Mouse (Mus musculus): Measurements from ENCODE around the gene Ahsg.

The Ahsg gene

DNA sequence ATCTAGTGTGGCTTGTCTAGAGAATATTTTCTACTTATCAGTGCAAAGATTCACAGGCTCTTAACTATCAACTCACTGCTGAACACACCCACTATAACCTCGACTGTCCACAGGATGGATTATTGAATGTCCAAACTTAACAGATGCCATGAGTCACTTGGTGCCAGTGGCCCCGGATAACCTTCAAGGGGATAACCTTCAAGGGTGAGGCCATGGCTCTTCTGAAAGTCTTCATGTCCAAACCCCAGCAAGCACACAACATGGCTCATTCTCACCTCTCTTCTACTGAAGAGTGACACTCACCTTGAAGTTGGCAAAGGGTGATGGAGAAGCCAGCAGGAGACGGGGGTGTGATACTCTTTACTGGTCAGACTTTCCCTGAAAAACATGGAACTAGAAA, 4.4 kb upstream of the Ahsg start:
- no peak for DNase-seq (ENCODE audit: low read depth, low spot score)

DNA sequence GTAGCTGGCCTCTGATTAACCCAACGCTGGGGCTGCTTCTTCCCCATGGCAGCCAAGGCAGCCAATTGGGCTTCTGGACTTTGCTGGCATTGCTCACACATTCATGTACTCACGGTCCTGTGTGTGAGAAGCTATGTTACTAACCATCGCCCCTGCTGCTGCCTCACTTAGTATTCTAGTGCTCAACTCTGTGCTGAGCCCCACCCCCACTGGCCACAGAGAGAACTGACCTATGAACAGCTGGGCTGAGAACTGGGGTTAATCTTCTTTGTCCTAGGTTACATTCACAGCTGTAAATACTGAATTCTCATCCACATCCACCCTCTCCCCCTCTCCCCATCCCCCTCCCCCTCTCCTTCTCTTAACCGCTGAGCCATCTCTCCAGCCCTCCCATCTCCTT, 2.2 kb upstream of the Ahsg start:
- no peak for DNase-seq (ENCODE audit: low read depth, low spot score)

DNA sequence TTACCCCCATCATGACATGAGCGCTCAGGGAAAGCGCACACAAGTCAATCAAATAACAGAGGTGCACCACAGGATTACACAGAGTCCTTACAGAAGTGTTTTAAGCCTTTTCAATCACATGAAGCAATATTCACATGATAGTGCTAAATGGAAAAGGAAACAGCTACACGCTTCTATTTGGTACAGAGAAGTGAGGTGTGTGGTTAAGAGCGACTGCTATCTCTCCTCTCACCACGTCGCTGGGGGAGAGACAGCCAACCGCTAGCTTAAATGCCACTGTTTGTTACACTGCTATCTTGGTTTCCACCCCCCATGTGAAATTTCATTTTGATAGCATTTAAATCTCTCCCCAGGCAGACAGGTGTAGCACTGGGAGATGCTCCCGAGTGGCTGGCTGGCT, 1.4 kb upstream of the Ahsg start:
- no peak for DNase-seq (ENCODE audit: low read depth, low spot score)

DNA sequence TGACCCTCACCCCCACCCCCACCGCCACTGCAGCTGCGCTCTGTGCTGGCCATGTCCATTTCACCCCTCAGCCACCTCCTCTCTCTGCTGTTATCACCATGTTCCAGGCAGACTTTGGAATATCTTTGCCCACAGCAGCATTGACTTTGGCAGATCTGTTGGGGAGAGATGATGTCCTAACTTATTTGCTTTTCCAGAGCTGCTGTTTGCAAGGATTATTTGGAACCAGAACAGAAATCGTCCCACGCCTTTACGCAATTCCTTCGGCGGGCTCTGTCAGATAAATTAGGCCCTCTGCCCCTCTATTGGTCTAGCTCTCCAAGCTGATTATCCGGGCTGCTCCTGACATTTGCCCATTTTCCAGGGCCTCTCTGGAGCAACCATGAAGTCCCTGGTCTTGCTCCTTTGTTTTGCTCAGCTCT, 667 bp downstream of the Ahsg start:
- DNase-seq (ENCODE audit: low read depth, low spot score), result no peak

DNA sequence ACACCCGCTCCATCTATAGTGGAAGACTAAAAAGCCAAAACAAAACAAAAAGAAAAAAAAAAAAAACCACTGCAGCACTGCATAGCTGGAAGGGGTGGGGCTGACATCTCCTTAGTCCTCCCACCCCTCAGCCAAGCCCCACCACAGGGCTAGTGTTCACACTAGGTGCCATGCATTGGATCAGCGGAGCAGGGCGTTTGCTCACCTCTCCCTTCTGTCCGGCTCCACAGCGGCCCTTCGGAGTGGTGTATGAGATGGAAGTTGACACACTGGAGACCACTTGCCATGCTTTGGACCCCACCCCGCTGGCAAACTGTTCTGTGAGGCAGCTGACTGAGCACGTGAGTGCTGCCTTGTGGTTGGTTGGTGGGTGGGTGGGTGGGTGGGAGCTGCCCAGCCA, 3.0 kb downstream of the Ahsg start:
- DNase-seq (ENCODE audit: low read depth, low spot score), result peak; percentile 83

DNA sequence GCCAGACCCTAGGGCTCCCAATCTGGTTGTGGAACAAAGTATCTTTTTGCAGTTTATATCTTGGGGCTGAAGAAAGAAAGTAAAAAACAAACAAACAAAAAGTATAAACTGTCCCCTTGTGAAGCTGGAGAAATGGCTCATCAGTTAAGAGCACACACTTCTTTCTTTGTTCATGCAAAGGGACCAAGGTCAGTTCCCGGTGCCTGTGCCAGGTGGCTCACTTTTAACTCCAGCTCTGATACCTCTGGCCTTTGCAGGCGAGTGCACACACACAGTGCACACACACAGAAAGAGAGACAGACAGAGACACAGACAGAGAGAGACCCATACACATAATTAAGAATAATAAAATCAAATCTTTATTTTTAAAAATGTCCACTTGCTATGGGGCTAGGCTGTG, 5.5 kb downstream of the Ahsg start:
- no peak for DNase-seq (ENCODE audit: low read depth, low spot score)

DNA sequence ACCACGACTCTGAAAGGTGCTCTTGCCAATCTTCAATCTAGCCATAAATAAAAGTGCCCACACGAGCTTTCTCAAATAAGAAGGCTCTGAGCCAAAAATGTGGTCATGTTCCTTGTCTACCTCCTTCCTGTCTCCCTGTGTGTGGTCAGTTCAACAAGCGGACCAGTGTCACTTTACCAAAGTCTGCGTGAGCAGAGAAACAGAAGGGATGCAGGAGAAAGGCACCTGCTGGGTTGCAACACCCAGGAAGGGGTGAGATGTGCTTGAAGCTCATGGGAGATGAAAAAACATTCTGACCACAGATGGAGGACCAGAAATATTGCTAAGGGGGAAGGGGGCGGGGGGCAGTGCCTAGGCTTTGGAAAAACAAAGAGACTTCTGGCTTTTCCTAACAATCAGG, 8.3 kb downstream of the Ahsg start:
- DNase-seq (ENCODE audit: low read depth, low spot score), result no peak

DNA sequence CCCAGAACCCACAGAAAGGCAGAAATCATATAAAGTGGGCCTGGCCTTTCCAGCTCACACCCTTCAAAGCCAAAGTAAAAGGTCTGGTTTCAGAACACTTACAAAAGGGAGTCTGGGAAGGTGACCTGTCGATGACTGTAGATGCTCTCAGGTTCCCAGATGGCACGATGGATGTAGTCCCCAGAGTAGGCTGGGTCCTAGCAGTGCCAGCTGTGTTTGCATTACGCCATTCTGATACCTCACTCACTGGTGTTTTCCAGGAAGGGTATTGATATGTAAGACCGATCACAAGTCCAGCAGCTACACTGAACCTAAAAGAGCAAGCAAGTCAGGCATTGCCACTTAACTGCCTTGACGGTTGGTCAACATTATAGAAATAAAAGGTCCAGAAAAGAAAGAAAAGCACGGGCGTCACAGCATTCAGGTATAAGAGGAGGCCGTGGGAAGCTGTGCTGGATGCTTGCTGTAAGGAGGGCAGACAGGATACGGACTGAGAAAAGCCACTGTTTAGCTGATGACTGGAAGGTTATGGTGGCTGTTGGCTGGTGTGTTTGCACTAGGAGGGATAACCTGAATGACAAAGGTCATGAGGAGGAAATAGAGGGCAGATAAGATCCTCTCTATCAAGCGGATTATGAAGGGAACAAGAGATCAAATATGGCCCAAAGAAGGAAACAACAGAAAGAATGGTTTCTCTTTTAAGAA, 8.9 kb downstream of the Ahsg start:
- DNase-seq (ENCODE audit: low read depth, low spot score), result no peak

DNA sequence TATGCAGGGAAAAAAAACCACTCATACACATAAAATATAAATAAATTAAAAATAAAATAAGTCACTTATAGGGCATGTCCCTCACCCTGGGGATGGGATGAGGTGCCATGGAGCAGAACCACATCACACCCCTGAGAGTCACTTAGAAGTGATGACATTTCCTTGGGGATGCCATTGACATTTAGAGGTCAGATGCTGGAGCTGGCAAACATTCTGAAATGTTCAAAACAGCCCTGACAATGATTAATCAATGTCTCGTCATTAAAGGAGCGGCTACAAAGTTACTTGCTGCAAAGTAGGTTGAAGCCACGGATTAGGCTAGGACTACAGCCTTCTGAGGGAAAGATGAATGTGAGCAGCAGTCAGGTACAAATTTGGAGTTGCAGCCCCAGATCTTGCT, 10.2 kb downstream of the Ahsg start:
- DNase-seq (ENCODE audit: low read depth, low spot score), result no peak

DNA sequence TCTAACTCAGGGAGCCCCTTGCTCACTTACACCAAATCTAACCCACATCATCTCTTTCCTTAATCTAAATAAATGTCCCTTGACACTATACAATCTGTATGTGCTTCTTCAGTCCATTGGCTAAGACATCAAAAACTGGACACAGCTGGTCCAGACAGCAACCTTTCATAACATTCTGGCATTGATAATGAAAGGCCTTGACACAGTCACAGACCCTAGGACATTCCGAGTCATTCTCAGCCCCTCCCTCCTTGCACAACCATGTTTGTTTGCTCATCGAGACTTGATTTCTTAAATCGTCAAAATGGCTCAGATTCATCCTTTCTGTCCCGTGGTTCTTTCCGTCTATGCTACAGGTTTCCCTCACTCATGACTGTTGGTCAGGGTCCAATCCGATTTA, 18.2 kb downstream of the Ahsg start:
- no peak for DNase-seq (ENCODE audit: low read depth, low spot score)

DNA sequence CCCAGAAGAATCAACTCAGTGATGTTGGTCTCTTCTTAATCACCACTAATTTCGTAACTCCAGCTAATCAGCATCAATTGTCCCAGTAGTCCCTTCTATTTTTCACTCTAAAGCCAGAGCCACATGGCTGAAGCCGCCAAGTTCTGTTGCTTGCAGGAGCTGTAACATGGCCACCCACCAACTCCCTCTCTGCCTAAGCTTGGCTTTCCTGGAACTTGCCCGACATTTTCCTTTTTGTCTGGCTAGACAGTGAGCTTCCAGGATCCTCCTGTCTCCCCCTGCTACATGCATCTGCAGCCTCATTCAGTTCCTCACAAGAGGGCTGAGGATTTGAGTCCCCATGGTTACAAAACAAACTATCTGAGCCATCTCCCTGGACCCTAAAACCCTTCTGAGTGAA, 20.9 kb downstream of the Ahsg start:
- DNase-seq (ENCODE audit: low read depth, low spot score), result no peak

DNA sequence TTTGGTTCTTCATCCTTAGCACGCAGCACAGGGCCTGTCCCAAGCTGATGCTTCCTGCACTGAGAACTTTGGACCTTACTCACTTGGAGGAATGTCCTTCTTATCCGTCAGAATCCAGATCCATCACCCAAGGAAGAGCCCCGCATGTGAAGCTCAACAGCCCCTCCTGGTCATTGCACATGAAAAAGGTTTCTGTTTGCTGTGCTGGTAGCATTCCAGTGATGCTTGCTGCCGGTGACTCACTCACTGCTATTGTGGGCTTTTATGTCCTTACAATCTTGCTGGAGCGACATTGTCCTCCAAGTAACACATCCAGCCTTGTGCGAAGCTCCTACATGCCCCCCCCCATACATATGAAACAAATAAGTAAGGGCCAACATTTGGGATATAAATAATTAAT, 21.8 kb downstream of the Ahsg start:
- DNase-seq (ENCODE audit: low read depth, low spot score), result no peak

DNA sequence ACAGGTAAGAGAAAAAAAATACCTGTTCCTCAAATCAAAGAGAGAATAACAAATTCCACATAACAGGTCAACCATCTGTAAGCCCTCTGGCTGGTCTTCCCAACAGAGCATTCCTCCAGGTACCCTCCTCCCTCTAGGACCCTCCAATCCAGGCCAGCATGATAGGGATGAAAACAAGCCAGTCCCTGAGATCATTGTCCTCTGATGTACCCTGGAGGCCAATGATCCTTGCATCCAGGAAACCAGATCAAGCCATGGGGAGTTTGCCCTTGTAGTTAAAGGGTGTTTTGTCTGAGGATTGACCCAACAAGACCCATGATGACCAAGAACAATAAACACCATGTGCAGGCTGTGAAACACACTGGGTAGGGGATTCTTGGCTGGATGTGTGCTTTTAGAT, 23.2 kb downstream of the Ahsg start:
- no peak for DNase-seq (ENCODE audit: low read depth, low spot score)

DNA sequence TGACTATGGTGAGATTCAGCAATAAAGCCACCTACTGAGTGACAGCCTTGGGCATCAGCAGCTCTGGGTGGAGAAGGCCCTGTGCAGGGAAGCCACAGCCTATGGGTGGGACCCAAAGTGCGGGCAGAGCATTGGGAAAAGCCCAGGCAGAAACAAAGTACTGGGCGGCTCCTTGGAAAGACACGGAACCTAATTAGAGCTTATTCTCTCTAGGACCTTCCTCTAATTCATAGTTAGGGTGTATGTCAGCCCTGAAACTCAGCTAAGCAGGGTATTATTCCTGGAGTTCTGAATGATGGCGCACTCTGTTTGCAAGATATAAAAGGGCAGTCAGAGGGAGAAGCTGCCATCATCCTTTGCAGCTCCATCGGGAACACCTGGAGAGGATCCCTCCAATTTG, 27.0 kb downstream of the Ahsg start, which contains the start of gene Fetub:
Gene Fetub (plus strand): TSS at position 301 of the 400 bp plus-strand sequence.
- no peak for DNase-seq (ENCODE audit: low read depth, low spot score)

DNA sequence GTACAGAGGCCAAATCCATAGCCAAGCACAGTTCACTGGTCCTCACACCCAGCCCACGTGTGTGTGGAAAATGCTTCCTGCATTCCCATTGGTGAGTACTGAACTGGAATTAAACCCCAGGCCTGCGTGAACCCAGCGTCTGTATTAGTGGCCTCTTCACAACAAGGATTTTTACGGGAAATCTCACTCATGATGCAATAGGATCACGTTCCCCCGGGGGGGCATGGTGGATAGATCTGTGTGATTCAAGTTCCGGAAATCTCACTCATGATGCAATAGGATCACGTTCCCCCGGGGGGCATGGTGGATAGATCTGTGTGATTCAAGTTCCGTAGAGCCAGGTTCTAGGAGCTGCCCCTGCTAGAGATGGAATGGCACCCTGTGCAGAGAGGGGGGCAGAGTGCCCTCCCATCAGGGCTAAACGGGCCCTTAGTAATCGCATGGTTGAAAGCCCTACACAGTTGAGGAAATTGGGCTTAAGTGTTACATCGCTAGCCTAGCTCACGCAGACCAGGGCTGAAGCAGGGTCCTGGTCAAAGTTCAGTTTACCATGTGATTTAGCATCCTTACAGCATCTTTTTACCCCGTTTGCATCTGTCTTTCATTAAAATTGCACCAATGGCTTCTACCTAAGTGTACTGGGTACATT, 27.7 kb downstream of the Ahsg start:
- DNase-seq (ENCODE audit: low read depth, low spot score), result peak; percentile 28

DNA sequence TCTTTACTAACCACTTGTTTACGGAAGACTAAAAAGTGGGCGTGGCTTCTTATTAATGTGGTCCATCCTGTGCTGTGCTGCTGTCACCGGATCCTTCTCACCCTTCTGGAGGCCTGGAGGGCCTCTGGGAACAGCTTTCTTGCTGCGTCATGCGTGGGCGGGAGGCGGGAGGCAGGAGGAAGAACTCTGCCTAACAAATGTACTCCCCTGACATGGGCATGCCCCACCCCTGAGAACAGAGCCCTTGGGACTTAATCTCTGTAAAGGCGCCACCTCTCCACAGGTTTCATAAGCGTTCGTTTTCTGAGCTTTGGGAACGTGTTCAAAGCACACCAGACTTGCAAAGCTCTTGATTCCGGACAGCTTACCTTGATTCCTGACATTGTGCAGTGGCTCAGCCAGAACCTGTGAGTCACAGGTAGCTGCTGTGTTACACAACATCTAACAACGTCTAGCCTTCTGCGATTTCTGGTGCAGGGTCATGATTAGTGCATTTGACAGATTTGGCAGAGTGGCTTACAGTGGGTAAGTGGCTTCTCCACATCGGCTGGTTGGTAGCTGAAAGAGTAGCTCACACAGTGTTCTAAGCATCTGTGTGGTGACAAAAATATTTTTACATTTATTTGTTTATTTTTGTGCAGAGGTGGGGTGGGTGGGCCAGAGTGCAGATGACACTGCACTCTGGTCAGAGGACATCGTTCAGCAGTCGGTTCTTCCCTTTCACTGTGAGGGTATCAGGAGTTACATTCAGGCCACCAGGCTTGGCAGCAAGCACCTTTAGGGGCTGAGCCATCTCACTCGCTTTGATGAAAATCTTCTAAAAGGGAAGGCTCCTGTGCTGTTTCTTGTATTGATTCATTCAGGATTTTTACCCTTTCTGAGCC, 29.1 kb downstream of the Ahsg start:
- peak; percentile 92 for DNase-seq (ENCODE audit: low read depth, low spot score)

DNA sequence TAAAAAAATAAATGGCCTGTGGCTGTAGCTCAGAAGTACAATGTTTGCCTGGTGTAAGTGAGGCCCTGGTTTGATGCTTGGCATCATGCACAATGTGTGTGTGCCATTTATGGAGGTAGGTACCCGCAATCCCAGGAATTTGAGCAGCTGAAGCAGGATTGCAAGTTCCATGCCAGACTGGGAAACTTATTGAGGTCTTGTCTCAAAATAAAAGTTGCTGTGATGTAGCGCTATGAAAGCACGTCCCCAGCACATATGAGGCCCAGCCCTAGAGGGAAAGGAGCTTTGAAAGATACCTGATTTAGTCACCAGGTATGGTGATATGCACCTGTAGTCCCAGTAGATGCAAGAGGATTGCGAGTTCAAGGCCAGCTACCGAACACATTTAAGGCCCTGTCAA, 30.7 kb downstream of the Ahsg start:
- no peak for DNase-seq (ENCODE audit: low read depth, low spot score)

DNA sequence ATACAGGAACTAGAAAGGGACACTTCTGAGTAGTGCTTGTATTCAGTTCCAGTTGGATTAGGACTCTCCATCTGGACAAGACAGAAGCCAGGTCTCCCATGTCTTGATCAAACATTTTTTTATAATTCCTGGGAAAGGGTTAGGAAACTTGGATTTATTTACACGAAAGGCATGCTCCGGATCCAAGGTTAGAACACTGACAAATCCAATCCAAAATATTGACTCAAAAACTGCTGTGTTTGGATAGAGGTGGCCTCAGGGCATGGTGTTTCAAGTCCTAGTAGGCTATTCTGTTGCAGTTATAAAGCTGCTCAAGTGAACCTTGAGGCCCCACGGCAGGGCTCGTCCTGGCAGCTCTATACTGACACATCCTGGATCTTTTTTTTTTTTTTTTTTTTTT, 31.4 kb downstream of the Ahsg start:
- DNase-seq (ENCODE audit: low read depth, low spot score), result no peak

DNA sequence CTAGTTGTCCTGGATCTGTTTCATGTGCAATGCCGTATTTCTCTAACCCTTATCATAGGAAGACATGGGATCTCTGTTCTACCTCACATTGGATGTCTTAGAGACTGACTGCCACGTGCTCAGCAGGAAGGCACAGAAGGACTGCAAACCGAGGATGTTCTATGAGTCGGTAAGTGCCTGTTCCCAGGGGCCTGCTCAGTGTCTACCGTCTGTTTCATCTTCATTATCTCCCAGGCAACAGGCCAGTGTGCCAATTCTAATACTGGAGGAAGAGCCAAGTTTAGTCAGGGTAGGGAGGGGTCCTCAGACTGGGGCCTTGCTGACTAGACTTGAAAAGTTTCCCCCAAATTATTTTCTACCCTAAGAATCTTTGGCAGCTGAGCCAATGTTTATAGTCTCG, 38.5 kb downstream of the Ahsg start:
- no peak for DNase-seq (ENCODE audit: low read depth, low spot score)

DNA sequence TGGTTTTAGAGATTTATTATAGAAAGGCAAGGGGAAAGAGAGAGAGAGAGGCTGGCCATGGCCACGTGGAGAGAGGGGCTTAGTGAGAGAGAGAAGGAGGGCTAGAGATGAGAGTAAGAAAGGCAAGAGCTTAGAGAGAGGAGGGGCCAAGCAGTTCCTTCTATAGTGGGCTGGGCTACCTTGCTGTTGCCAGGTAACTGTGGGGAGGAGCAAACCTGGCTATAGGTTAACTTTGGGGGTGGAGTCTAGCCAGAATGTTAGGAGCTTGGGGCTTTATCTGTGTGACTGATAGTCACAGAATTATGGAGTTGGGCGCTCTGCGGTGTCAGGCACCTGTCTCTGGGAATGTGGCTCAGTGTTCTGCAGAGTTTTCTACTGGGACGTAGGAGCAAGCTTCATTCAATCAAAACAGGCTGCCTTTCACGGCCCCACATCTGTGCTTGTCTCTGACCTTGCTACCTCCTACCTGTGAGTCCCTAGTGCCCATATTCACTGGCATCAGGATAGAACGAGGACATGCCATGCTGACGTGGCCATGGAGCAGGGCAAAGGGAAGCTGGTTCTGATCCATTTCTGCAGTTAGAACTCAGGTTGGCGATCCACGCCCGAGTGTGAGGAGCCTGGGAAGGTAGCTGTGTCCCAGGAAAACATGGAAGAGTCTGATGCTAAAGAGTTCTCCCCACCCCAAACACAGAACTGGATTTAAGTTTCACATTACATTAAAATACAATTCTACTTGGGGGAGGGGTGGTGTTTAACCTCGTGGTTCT, 40.5 kb downstream of the Ahsg start:
- peak; percentile 80 for DNase-seq (ENCODE audit: low read depth, low spot score)

DNA sequence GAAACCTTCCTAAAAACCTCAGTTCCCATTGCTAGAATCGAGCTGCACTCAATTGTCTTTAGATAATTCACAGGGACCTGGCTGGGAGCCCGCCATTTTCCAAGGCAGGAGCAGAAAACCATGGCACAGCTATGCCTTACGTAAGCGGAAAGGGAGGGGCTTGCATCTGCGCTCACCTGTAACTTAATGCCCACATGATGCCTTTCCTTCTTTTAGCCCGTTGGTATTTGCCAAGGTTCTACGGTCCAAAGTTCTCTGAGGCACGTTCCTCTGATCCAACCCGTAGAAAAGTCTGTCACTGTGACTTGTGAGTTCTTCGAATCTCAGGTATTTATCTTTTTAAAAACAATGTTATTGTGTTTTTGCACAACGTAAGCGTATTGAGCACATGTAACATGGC, 46.6 kb downstream of the Ahsg start:
- DNase-seq (ENCODE audit: low read depth, low spot score), result no peak

DNA sequence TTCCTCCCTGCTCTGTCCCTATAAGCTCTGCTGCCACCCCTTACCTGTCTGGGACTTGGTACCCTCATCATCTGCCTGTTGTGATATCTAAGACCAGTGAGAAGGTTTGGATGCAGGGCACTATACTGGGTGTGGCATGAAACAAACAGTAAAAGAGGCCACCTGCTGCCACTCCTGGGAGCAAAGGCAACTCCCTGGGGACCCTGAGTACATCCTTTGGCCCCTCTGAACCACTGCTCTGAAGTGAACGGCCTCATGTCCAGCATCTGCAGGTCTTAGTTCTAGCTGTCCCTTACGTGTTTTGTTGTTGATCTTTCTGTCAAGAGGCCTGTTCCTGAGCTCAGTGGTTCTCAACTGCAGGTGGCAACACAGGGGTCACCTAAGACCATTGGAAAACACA, 47.5 kb downstream of the Ahsg start:
- DNase-seq (ENCODE audit: low read depth, low spot score), result no peak
